Mouse (Mus musculus) Patski (cell line): Measurements from ENCODE around the gene Setx. TPM values are rescaled to one million over a fixed set of nuclear protein-coding genes. Genes with fewer than 3 reads are reported as not detected.

ENCODE experiments used
- ATAC-seq: fragments of 100-300 bp; one replicate; pipeline ENCODE4 v1.8.0; 2021
- CTCF ChIA-PET: fragments of 350-600 bp; sonication (Branson Sonifier 250); formaldehyde crosslinking; loops from one replicate; lab custom pipeline; 2022; ENCODE audit warnings: inconsistent platforms; lab: Charles Lee
- POLR2A ChIA-PET: fragments of 350-600 bp; sonication (Branson Sonifier 250); formaldehyde crosslinking; loops from one replicate; lab custom pipeline; 2022; ENCODE audit warnings: antibody characterized with exemption, inconsistent platforms; lab: Charles Lee
- DNase-seq: peaks from one replicate; pipeline ENCODE4 v3.0.0-alpha.2; 2011; ENCODE audit warnings: low read depth, low spot score
- H3K27me3 ChIP-seq: fragments of 371-371 bp; one replicate; pipeline ENCODE4 v1.5.1; 2021
- CTCF ChIP-seq: fragments of 100-300 bp; IDR thresholded peaks from one replicate; pipeline ENCODE4 v1.5.1; 2021
- in situ Hi-C: fragments of 300-500 bp; cut with MboI; formaldehyde crosslinking; loops from 3 replicates; pipeline ENCODE4 v1.11.1; 2018; ENCODE audit warnings: low pct_unique_long_range_greater_than_20kb, mixed read lengths
- polyA plus RNA-seq: library from polyadenylated mRNA; unstranded; gene quantifications from one replicate; pipeline ENCODE4 v1.2.3, GENCODE M21; 2021

Gene Setx
- polyA plus RNA-seq, 1 experiment from 2014 or later: 23.2 TPM

- no peak for DNase-seq
- POLR2A ChIA-PET: no interaction called here
- in situ Hi-C loops: no loop called here
- no peak for ATAC-seq
- H3K27me3 ChIP-seq: no peaks in the 10 kb centered on the region
- CTCF ChIA-PET: interaction anchor here (0.6 kb wide), 1 partner anchor 578 kb away, joined by 3 read pairs; no protein-coding TSS in a partner anchor
- TF ChIP-seq CTCF: no peak
These were observed 11.2 kb downstream of the Setx start for GRCm38 (mm10) chr2:29135161-29135560.

DNA sequence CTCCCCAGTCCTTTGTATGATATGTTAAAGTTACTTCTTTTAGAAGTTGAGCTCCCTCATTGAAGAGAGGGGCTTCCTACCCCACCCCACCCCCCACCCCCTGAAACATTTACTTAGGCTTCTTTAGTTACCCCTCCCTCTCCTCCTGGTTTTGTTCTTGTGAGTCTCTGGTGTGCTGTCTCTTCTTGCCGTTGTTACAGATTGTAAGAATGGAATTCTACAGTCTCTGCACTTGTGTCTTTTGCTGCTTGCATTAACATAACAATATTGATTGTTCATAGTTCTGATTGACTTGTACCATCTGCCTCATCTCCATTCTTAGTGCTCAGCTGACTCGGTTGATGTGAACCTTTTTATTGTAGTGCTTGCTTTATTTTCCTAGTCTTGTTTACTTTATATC, 28.0 kb downstream of the Setx start:
- in situ Hi-C loops: no loop called here
- no peak for ATAC-seq
- no peaks in the 10 kb centered on the region for H3K27me3 ChIP-seq
- no peak for TF ChIP-seq CTCF
- DNase-seq: no peak
- ChIA-PET POLR2A (interaction anchor here (1.1 kb wide), 1 partner anchor 10 kb away, joined by 3 read pairs; no protein-coding TSS in a partner anchor), CTCF (no interaction called here)

DNA sequence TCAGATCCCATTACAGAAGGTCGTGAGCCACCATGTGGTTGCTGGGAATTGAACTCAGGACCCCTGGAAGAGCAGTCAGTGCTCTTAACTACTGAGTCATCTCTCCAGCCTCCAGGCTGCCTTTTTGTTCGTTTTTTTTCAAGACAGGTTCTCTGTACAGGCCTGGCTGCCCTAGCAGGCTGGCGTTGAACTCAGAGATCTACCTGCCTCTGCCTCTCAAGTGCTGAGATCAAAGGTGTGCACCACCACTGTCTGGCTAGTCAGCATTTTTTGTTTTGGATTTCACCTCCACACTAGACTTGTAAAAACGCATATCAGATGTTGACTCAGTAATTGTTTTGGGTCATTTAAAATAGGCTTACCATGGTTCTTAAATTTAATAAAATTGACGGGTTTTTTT, 44.1 kb downstream of the Setx start:
- no peaks in the 10 kb centered on the region for H3K27me3 ChIP-seq
- ChIA-PET CTCF (no interaction called here), POLR2A (no interaction called here)
- in situ Hi-C loops: no loop called here
- TF ChIP-seq CTCF: no peak
- DNase-seq (no peak), ATAC-seq (no peak)

GRCm38 (mm10) chr2:29174887-29175286, 50.9 kb downstream of the Setx start:
- POLR2A ChIA-PET: no interaction called here
- CTCF ChIA-PET: no interaction called here
- no peak for TF ChIP-seq CTCF
- in situ Hi-C loops: no loop called here
- no peak for DNase-seq
- no peaks in the 10 kb centered on the region for H3K27me3 ChIP-seq
- no peak for ATAC-seq

DNA sequence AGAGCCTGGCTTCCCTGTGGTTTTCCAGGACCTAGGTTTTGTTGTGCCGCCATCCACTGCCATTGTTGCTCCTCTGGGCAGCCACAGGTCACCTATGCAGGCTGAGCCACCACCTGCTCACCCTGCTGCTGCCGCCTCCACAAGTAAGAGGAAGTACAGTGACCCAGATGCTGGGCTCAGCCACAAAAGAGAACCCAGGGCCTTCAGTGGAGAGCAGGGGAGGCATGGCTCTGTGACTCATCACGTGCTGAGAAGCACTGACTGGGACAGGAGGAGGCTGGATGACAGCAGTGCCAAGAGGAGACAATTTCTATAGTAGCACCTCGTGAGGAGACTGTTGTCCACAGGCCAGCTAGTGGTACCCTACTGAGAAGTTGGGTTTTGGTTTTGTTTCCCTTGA, 55.8 kb downstream of the Setx start:
- in situ Hi-C loops: no loop called here
- no peak for DNase-seq
- ChIA-PET CTCF (interaction anchor here (1.1 to 1.8 kb wide), 2 partner anchors 12 to 14 kb away, joined by 4 to 5 read pairs; no protein-coding TSS in a partner anchor), POLR2A (no interaction called here)
- no peak for TF ChIP-seq CTCF
- no peak for ATAC-seq
- H3K27me3 ChIP-seq: no peaks in the 10 kb centered on the region

DNA sequence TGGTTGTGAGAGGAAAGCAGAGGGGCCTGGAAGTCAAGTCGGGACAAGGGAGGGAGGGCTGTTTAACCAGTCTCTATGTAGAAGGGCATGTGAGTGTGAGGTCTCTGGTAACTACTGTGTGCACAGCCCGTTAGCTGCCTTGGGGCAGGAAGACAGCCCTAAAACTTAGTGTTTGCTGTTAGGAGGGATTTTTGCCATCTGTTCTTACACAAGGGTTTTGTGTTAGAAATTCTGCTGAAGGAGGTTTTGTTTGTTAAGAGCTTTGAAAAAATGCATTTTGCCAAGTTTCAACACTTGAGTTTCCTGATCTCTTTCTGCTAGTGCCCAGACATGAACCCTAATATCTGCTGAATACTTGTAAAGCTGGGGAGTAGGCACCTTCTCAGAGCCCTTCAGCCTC, 57.1 kb downstream of the Setx start:
- ATAC-seq: no peak
- ChIA-PET CTCF (interaction anchor here (1.2 kb wide), 1 partner anchor 14 kb away, joined by 4 read pairs; no protein-coding TSS in a partner anchor), POLR2A (no interaction called here)
- no peak for DNase-seq
- in situ Hi-C loops: no loop called here
- H3K27me3 ChIP-seq: no peaks in the 10 kb centered on the region
- TF ChIP-seq CTCF: no peak

GRCm38 (mm10) chr2:29183266-29183924, 59.4 kb downstream of the Setx start:
- ATAC-seq (no peak), DNase-seq (no peak)
- in situ Hi-C loops: no loop called here
- TF ChIP-seq CTCF: no peak
- H3K27me3 ChIP-seq: no peaks in the 10 kb centered on the region
- POLR2A ChIA-PET: no interaction called here
- CTCF ChIA-PET: no interaction called here

DNA sequence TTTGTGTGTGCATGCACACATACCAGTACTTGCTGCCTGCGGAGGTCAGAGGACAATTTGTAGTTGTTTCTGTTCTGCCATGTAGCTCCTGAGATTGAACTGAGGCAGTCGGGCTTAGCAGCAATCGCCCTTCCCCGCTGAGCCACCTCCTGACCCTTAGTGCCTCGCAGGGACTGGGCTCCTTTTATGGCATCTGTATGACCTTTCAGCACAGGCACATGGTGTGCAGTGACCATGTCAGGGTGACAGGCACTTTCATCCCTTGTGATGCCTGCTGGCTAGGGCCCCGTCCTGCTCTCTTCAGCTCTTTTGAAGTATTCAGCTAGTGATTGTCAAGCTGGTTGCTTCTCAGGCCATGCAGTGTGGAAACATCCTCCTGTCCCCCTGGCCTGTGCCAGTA, 62.2 kb downstream of the Setx start:
- POLR2A ChIA-PET: interaction anchor here (0.9 kb wide), 1 partner anchor 40 kb away, joined by 5 read pairs; no protein-coding TSS in a partner anchor

DNA sequence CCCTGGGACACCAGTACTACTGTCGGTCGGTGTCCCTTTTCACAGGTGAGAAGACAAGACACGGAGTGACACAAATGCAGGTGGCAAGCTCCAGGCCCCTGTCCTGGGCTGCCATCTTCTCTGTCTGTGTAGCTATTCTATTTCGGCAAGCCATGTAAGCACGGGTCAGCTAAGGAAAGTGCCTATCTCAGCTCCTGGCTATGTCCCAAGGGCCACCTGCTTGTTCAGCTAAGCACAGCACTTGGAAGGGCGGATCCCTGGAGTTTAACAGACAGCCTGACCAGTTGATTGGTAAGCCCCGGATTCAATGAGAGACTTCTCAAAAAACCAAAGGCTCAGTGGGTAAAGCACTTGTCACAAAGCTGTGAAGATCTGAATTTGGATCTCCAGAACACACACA, 66.4 kb downstream of the Setx start:
- DNase-seq (no peak), ATAC-seq (no peak)
- H3K27me3 ChIP-seq: no peaks in the 10 kb centered on the region
- in situ Hi-C loops: loop anchor here (10.0 kb wide), 1 partner anchor 364 kb away; no protein-coding TSS in a partner anchor
- POLR2A ChIA-PET: no interaction called here
- no peak for TF ChIP-seq CTCF
- CTCF ChIA-PET: no interaction called here

More for the DNA sequence above, 62.2 kb downstream of the Setx start:
- DNase-seq (no peak), ATAC-seq (no peak)
- no peaks in the 10 kb centered on the region for H3K27me3 ChIP-seq
- CTCF ChIA-PET: interaction anchor here (1.7 kb wide), 1 partner anchor 14 kb away, joined by 4 read pairs; no protein-coding TSS in a partner anchor
- TF ChIP-seq CTCF: no peak
- in situ Hi-C loops: no loop called here

- ATAC-seq: no peak
- in situ Hi-C loops: loop anchor here (10.0 kb wide), 1 partner anchor 363 kb away; no protein-coding TSS in a partner anchor
- DNase-seq: no peak
- no peak for TF ChIP-seq CTCF
- ChIA-PET POLR2A (interaction anchor here (0.5 to 0.6 kb wide), 2 partner anchors 171 to 963 kb away, joined by 3 to 4 read pairs; no protein-coding TSS in a partner anchor), CTCF (interaction anchor here (1.3 to 1.4 kb wide), 2 partner anchors 10 to 11 kb away, joined by 3 to 5 read pairs; no protein-coding TSS in a partner anchor)
- no peaks in the 10 kb centered on the region for H3K27me3 ChIP-seq
These were observed 67.5 kb downstream of the Setx start for GRCm38 (mm10) chr2:29191216-29192215.
